Mouse (Mus musculus) liver, embryonic 14.5 days (tissue): Measurements from ENCODE around the gene Rap1gap2. TPM values are rescaled to one million over a fixed set of nuclear protein-coding genes. Genes with fewer than 3 reads are reported as not detected.

Experiments
- ATAC-seq: fragments of 200-750 bp; cut with Nextera tagmentation; 2 replicates; pipeline ENCODE4 v1.8.0; 2017; ENCODE audit warnings: moderate number of reproducible peaks, mild to moderate bottlenecking, moderate library complexity; ENCODE audit not compliant: insufficient read depth
- DNase-seq, 3 experiments: peaks; one replicate each; pipeline ENCODE4 v3.0.0-alpha.2; 2012 to 2013; ENCODE audit warnings: low read depth in 3 of 3, low spot score in 3 of 3
- H3K27ac ChIP-seq: fragments of 300-500 bp; sonication (generic); 2 replicates; pipeline ENCODE4 v1.5.1; 2014; ENCODE audit warnings: moderate library complexity, mild to moderate bottlenecking, control low read depth, inconsistent platforms
- H3K27me3 ChIP-seq: fragments of 300-500 bp; sonication (generic); 2 replicates; pipeline ENCODE4 v1.6.1; 2014; ENCODE audit warnings: mild to moderate bottlenecking, low read length, moderate library complexity; ENCODE audit not compliant: control insufficient read depth, insufficient read depth
- H3K36me3 ChIP-seq: fragments of 300-500 bp; sonication (generic); replicated peaks from 2 replicates; pipeline ENCODE4 v1.6.1; 2014; ENCODE audit warnings: low read depth; ENCODE audit not compliant: control insufficient read depth, insufficient read depth
- H3K4me1 ChIP-seq, 2 experiments: fragments of 200-500 bp in 1 of 2; fragments of 300-500 bp in 1 of 2; sonication (generic) in 1 of 2; replicated peaks; 2 replicates each; pipeline ENCODE4 v1.6.1; 2012 to 2014; ENCODE audit warnings: antibody characterized with exemption in 1 of 2, inconsistent platforms in 1 of 2, low read length in 1 of 2; ENCODE audit not compliant: control insufficient read depth in 2 of 2, insufficient read depth in 2 of 2
- H3K4me2 ChIP-seq: fragments of 300-500 bp; sonication (generic); 2 replicates; pipeline ENCODE4 v1.6.1; 2014; ENCODE audit warnings: low read depth, mild to moderate bottlenecking, control low read depth, moderate library complexity
- H3K4me3 ChIP-seq, 2 experiments: fragments of 200-500 bp in 1 of 2; fragments of 300-500 bp in 1 of 2; sonication (generic) in 1 of 2; 2 replicates each; pipeline ENCODE4 v1.5.1; 2012 to 2014; ENCODE audit warnings: low read depth in 2 of 2, low read length in 2 of 2, mild to moderate bottlenecking in 2 of 2, control low read depth in 1 of 2, inconsistent platforms in 1 of 2, moderate library complexity in 1 of 2; ENCODE audit not compliant: insufficient read depth in 1 of 2
- H3K9ac ChIP-seq: fragments of 300-500 bp; sonication (generic); replicated peaks from 2 replicates; pipeline ENCODE4 v1.6.1; 2014; ENCODE audit warnings: mild to moderate bottlenecking, control low read depth, moderate library complexity
- H3K9me3 ChIP-seq: fragments of 300-500 bp; sonication (generic); 2 replicates; pipeline ENCODE4 v1.6.1; 2016; ENCODE audit warnings: low read length, mixed read lengths; ENCODE audit not compliant: control insufficient read depth
- CTCF ChIP-seq: IDR thresholded peaks from 2 replicates; pipeline ENCODE4 v1.5.1; 2016; ENCODE audit warnings: antibody characterized with exemption, low read depth, control low read depth
- EP300 ChIP-seq: IDR thresholded peaks from 2 replicates; pipeline ENCODE4 v1.6.1; 2016; ENCODE audit warnings: antibody characterized with exemption, low read depth
- WGBS: fragments of 180-500 bp; shearing (Covaris S2); extraction: QIAGEN DNeasy Blood & Tissue Kit; methylation state at CpG from one replicate; pipeline ENCODE4 v1.1.7; 2014; ENCODE audit not compliant: insufficient replicate concordance; 5-methylcytosine and 5-hydroxymethylcytosine counted together
- polyA plus RNA-seq, 2 experiments: library from polyadenylated mRNA; depleted of rRNA in 1 of 2; stranded (reverse) in 1 of 2; unstranded in 1 of 2; fragments of >200 nt; fragmentation: Nextera tagmentation in 1 of 2; extraction: Ambion mirVana in 1 of 2; gene quantifications; 2 replicates each; pipeline versions ENCODE4 v1.2.1 to v1.2.3; 2012 to 2014

Gene Rap1gap2
- polyA plus RNA-seq, 2 experiments = 0.56 to 0.98 TPM

GRCm38 (mm10) chr11:74634490-74635275, 24.0 kb upstream of the Rap1gap2 start:
- peaks cover 0 to 8% of the 10 kb centered on the region in 2 experiments; a peak in 2 of 4 replicates for H3K4me1 ChIP-seq
- ATAC-seq (no peak), DNase-seq (peak in 1 of 3 experiments; percentile 58)
- 56% methylated on average over 5 of the region's 5 CpGs for whole genome bisulfite sequencing
- H3K9ac ChIP-seq = no peak overlapping the region
- peaks cover 35% of the 10 kb centered on the region for H3K27me3 ChIP-seq
- no peak overlapping the region for H3K4me3 ChIP-seq
- H3K4me2 ChIP-seq = no peak overlapping the region
- peaks cover 34% of the 10 kb centered on the region for H3K36me3 ChIP-seq
- TF ChIP-seq EP300 (no peak), CTCF (peak; percentile 93)
- H3K27ac ChIP-seq = no peak overlapping the region
- H3K9me3 ChIP-seq = no peaks in the 10 kb centered on the region

GRCm38 (mm10) chr11:74631880-74632789, 21.4 kb upstream of the Rap1gap2 start:
- Histone ChIP-seq H3K4me1 (no peaks in the 10 kb centered on the region), H3K36me3 (peaks cover 33% of the 10 kb centered on the region), H3K27me3 (peaks cover 9% of the 10 kb centered on the region), H3K4me3 (no peak overlapping the region), H3K27ac (no peak overlapping the region), H3K9ac (no peak overlapping the region), H3K9me3 (no peaks in the 10 kb centered on the region), H3K4me2 (no peak overlapping the region)
- DNase-seq (no peak), ATAC-seq (no peak)
- 56% methylated on average over 7 of the region's 7 CpGs for WGBS
- no peak for TF ChIP-seq EP300
- TF ChIP-seq CTCF = no peak

- no peak overlapping the region for H3K4me2 ChIP-seq
- ATAC-seq (no peak), DNase-seq (no peak)
- no peaks in the 10 kb centered on the region for H3K9me3 ChIP-seq
- peaks cover 43% of the 10 kb centered on the region for H3K36me3 ChIP-seq
- no peaks in the 10 kb centered on the region for H3K27me3 ChIP-seq
- H3K4me3 ChIP-seq = no peak overlapping the region
- no peak overlapping the region for H3K9ac ChIP-seq
- peaks cover 14 to 29% of the 10 kb centered on the region in 2 experiments for H3K4me1 ChIP-seq
- H3K27ac ChIP-seq = no peak overlapping the region
- WGBS = 79% methylated on average over 3 of the region's 3 CpGs
- no peak for TF ChIP-seq CTCF
- TF ChIP-seq EP300 = no peak
Observed at GRCm38 (mm10) chr11:74627481-74627880, 16.8 kb upstream of the Rap1gap2 start.

GRCm38 (mm10) chr11:74625333-74625732, 14.6 kb upstream of the Rap1gap2 start:
- no peak for DNase-seq
- no peak for ATAC-seq
- Histone ChIP-seq H3K9ac (no peak overlapping the region), H3K4me1 (peaks cover 27 to 48% of the 10 kb centered on the region in 2 experiments), H3K4me3 (no peak overlapping the region), H3K27ac (no peak overlapping the region), H3K9me3 (no peaks in the 10 kb centered on the region), H3K4me2 (no peak overlapping the region), H3K27me3 (0 out of 2 replicates have a peak, but pooled peaks cover 1% of the 10 kb centered on the region), H3K36me3 (peaks cover 36% of the 10 kb centered on the region)
- TF ChIP-seq CTCF = no peak
- TF ChIP-seq EP300 = no peak

- no peak for TF ChIP-seq CTCF
- TF ChIP-seq EP300 = no peak
- DNase-seq (no peak), ATAC-seq (no peak)
- WGBS = 80% methylated on average over 6 of the region's 6 CpGs
- Histone ChIP-seq H3K4me1 (peaks cover 27 to 51% of the 10 kb centered on the region in 2 experiments), H3K4me3 (no peak overlapping the region), H3K4me2 (peak overlapping the region; percentile 72; the same call in 1 of the 2 replicates), H3K27ac (peak overlapping the region; percentile 49; the same call in 1 of the 2 replicates), H3K36me3 (peaks cover 27% of the 10 kb centered on the region), H3K27me3 (peaks cover 10% of the 10 kb centered on the region), H3K9me3 (no peaks in the 10 kb centered on the region), H3K9ac (no peak overlapping the region)
Observed at GRCm38 (mm10) chr11:74623693-74624092, 13.0 kb upstream of the Rap1gap2 start.
